Mouse (Mus musculus) 3134 (cell line): Measurements from ENCODE around the gene Wdr35.
"Not testable (repeated sequence)": the region's sequence is repeated elsewhere in the genome, so short reads cannot be mapped to it uniquely, and the experiment has no call there.

Experiments
- DNase-seq: peaks from one replicate; pipeline ENCODE4 v3.0.0-alpha.2; 2011; ENCODE audit warnings: low spot score; ENCODE audit not compliant: insufficient read length; ENCODE audit errors: extremely low read depth

Gene Wdr35

DNA sequence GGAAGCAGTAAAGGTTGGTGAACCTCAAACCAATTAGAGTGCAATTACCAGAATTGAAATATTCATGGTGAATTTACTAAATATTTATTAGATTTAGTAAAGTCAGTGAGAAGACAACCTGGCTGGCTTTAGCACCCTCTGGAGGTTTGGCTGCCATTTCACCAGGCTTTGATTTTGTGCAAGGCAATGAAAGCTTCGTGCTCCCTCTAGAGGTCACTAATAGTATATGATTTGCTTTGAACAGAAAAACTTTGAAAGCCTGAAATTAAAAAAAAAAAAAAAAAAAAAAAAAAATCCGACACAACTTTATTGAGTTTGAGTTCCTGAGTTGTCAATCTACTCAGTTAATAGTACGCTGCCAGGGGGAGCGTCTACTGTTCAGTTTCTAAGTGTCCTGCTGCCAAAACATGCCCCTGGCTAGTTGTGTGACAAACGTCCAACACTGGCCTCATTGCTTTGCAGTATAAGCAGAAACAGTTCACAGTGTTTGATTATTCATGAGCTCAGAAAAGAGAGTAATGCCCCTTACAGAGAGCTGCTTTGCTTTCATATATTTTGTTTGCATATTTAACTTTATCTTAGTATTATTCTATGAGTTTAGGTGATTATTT lies 28.5 kb downstream of the Wdr35 start:
- peak; percentile 20 for DNase-seq

DNA sequence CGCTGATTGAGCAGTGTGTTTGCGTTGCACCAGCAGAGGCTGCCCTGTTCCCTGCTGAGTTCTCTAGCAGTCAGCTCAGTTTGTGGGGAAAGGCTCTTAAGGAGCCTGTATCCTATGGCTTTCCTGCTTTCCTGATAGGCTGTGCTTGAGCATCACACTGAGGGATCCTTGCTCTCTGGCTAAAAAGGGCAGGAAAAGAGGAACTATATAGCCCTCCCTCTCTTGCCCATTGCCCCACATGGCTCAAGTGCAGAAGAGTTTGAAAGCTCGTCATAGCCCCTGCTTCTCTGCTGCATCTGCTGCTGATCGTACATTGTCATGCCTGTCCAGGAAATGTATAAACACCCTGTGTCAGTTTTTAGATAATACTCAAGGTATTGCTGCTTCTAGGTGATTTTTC lies 33.5 kb downstream of the Wdr35 start:
- DNase-seq = no peak

DNA sequence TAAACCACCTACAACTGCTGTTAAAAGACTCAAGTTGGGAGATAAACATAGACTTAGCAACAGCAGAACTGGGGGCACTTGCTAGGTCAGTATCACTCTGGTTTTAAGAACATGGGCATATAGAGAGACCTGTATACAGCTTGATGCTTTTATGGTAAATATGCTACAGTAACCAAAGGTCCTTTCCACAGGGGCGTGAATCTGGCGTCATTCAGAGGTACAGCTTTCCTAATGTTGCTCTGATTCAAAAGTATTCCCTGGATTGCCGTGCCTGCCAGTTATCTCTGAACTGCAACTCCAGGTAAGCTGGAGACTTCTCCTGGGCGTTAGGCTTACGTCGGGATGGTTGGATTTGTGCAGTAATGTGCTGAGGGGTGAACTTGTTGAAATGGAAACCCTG lies 34.1 kb downstream of the Wdr35 start:
- DNase-seq = no peak

DNA sequence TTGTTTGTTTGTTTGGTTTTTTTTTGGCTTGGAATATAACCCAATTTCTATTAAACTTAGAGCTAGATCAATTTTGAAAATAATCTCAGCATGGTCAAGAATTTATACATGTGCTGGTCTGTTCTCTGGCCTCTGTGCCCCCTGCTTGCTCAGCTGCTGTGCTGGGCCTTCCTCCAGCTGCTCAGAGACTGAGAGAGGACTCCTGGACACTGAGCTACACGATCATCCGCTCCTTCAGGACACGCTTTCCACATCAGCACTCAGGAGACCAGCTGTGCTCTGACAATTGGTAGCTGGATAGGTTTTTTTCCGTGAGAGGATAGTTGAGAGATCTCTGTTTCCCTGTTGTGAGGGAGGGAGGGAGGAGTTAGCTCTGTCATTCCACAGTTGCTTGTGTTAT lies 36.6 kb downstream of the Wdr35 start:
- no peak for DNase-seq

DNA sequence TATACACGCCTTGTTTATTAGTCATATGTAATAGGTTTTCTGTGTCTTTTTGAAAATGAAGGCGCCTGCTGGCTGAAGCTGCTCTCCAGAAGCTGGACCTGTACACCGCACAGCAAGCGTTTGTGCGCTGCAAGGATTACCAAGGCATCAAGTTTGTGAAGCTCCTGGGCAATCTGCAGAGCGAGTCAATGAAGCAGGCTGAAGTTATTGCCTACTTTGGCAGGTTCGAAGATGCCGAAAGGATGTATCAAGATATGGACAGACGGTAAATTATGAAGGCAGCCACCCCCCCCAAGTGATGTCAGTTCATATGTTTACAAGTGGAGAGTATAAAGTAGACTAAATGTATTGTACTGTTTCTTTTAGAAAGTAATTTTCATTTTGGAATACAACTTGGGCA lies 42.7 kb downstream of the Wdr35 start:
- DNase-seq = no peak

DNA sequence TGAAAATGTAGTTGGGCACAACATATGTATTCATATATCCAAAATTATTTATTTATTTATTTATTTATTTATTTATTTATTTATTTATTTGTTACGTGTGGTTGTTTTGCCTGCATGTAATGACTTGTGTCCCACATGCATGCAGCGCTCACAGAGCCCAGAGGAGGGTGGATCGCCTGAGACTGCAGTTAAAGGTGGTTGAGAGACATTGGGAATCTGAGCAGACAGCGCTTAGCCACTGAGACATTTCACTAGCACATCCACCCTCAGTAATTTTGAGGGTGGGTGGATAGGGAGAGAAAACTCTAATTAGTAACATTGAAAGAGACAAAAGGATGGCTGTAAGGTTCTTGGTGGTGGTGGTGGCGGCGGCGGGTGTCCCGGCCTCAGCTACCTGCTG lies 46.7 kb downstream of the Wdr35 start:
- no peak for DNase-seq

DNA sequence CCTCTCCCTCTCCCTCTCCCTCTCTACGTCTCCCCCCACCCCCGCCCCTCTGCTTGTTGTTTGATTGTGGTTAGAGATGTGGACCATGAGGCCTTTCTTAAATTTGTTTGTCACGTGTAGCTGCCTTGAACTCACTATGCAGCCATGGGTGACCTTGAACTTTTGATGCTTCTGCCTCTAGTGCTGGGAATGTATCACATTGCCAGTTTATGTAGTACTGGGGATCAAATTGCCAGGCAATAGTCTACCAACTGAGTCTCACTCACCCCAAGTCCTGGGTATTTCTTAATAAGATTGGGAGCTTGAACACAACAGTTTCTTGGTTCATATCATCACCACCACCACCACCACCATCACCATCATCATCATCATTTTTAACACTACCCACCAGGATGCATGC lies 47.3 kb downstream of the Wdr35 start:
- no peak for DNase-seq

DNA sequence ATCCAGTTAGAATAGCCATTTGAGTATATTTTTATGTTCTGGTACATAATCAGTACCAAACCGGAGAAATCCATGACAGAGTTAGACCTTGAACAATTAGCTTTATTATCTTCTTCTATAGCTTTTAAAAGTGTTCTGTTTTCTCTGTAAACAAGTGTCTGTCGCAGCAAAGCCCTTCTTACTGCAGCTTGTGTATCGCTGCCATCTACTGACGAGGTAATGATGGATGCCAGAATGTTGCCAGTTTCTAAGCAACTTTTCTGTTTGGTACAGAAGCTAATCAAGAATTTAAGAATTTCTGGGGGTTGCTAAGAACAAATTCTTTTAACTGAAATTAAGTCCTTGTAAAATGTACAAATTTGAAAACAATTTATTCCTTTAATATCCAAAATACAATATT lies 49.3 kb downstream of the Wdr35 start:
- DNase-seq = no peak

DNA sequence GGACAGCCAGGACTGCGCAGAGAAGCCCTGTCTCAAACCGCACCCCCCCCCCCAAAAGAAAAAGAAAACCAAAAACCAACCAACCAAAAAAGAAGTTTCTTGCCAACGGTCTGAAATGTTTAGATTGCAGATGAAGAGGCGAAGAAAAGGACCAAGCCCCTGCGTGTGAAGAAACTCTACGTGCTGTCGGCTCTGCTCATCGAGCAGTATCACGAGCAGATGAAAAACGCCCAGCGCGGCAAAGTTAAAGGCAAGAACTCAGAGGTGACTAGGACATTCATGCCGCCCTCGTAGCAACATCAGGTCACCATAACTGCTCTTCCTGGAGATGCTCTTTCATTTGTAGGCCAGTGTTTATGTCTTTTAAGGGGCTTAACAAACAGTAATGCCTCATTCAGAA lies 50.4 kb downstream of the Wdr35 start:
- DNase-seq = no peak

DNA sequence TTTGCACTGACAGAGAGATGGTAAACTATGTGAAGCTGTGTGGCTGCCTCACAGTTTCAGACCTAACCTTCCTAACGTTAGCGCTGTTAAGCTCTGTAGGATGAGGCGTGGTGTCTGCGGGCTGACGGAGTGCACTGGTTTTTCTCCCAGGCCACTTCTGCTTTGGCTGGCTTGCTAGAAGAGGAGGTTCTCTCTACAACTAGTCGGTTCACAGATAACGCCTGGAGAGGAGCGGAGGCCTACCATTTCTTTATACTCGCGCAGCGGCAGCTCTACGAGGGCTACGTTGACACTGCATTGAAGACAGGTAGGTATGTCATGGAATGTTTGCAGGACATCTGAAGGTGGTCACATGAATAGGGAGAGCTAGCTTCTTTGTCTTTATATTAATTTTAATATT lies 51.0 kb downstream of the Wdr35 start:
- no peak for DNase-seq

DNA sequence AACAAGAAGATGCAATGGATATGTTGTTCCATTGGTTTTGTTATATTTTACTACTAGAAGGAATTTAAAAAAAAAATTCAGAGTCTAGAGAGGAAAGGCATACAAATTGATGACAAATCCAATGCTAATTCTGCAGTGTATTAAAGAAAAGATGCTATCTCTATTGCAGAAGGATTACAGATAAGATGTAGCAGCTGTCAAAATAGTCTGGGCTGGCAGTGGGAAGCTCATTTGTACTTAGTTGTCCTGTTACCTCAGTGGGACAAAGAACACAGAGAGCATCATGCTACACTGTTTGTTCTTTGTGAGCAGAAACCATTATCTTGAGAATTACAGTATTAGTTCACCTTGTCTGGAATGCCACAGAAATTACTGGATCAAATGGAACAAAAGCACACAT lies 53.2 kb downstream of the Wdr35 start:
- DNase-seq = no peak

DNA sequence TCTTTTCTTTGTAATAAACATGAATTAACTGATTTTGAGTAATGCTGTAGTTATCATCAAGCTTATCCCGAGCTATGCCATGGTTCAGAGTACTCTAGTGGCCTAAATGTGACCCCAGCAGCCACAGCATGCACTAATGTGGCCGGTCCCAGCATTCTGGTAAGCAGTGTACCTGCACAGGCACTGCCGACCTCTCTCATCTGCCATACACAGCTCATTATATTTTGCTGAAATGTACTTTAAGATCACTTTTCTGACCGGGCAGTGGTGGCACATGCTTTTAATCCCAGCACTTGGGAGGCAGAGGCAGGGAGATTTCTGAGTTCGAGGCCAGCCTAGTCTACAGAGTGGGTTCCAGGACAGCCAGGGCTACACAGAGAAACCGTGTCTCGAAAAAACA lies 55.1 kb downstream of the Wdr35 start:
- not testable (repeated sequence) for DNase-seq

DNA sequence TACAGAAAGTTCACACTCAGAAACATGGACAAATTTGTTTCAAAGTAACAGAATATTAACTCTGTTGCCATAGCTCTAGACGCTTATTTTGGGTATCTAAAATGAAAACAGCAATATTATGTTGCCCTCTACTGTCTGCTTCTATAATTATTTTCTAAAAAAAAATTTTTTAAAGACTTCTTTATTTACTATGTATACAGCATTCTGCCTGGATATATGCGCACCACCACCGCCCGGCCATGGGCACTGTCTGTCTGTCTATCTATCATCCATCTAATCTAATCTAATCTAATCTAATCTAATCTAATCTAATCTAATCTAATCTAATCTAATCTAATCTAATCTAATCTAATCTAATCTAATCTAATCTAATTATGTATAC lies 55.8 kb downstream of the Wdr35 start:
- DNase-seq = no peak

DNA sequence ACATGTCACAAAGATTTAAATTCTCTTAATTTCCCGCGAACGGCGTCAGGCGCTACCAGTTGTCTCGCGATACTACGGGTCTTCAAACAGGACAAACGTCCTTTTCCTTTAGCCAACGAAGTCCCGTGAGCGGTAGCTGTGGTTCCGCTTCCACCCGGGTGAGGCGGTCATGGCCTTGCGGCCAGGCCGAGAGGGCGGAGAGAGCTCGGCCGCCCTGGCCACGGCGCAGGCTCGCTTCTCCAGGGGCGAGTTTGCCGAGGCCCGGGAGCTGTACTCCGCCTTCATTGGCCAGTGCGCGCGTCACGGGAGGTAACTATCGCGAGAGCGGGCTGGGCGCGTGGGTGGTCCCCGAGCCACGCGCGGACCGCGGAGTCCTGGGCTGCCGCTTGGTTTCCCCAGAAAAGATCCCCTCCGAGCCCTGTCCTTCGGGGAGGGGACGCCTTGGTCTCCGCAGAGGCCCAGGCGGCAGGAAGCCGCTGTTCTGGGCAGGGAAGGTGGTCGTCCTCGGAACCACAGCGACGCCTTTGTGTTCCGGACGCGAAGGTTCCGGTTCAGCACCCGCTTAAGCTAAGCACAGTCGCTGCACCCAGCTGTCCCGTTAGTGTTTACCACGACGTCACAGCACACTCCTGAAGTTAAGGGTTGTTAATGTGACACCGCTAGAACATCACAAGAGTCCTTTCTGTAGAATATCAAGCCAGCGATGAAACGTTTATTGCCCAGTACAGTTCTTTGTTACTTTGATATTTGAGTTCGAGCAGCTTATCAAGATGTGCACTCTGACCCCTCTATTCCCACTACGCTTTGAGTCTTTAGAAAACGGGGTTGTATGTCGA lies 56.4 kb downstream of the Wdr35 start, which contains the start of gene Ttc32:
TSS of gene Ttc32 (plus strand) at position 110 of the 836 bp plus-strand sequence.
- DNase-seq = peak; percentile 98

DNA sequence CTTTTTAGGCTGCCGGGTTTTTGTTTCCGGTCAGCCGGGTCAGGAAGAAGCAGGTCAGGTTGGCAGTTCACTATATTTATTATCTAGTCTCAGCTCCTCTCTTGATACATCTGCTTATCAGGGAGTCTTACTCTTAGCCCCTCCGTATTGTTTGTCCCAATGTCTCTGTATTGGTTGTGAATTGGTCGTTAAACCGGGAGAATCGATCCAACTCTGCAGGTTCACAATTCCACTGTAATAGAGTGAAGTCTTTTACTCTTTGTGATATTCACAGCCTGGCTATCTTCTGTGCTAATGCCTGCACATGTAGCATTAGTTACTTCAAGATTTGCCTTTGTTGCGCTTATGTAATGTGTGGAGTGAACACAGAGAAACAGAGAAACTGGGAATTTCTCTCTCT lies 57.5 kb downstream of the Wdr35 start:
- no peak for DNase-seq

DNA sequence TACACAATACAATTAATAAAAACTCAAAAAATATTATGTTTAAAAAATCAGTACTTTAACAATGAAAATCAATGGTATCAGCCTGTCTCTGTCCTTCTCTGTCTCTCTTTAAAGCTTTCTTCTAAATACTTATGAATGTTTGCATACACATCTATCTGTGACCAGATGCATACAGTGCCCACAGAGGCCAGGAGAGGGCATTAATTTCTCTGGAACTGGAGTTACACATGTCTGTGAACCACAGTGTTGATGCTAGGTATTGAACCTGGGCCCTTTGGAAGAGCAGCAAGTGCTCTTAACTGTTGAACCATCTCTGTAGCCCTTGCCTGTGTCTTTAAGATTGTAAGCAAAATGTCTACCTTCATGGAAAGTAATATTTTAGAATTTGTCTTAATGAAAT lies 59.4 kb downstream of the Wdr35 start:
- peak; percentile 23 for DNase-seq

DNA sequence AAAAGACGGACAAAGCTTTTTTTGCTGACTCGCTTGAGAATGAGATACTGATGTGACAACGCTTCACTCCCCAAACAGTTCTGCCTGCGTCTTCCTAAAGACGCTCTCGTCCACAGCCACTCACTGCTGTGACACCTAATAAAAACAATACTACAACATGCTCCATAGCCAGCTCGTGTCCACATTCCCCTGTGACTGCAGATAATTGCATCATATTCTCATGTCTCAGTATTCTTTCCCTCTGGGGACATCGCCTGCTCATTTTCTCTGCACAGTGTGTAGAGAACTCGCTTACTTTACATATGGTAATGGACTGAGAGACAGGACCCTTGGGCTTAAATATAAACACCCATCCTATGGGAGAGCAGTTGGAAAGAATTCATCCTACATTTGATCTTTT lies 62.7 kb downstream of the Wdr35 start:
- no peak for DNase-seq

DNA sequence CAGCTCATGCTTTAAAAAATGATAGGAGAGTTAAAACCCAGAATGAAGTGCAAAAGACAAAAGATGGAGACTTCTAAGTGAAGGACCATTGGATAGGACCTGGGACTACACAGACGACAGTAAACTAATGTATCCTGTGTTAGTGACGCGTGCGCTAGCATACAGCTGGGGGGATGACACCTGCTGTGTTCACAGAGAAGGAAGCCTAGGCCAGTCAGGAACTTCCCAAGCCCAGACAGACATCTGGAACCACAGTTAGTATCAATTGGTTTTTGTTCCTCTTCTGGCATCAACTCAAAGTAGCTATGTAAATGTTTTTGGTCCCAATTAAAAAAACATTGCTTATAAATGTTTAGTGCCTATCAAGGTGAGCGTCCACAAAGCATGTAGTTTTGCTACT lies 66.5 kb downstream of the Wdr35 start:
- DNase-seq = no peak

DNA sequence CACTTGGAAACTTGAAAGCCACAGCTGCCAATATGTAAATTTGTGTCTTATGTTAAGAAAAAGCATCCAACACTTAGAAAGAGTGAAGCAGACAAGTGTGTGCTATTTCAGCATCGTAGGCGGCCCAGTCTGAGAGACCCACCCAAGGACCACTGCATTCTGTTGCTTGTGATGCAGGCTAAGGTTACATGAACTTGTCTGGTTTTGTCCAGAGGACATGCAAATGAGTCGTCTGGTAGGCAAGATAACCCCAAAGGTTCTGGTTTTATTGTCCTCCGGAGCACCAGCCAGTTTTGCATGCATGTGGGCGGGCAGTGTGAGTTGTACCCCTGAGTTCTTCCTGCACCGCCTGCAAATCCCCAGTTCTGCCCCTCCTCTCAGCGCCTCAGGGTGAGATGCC lies 67.0 kb downstream of the Wdr35 start:
- no peak for DNase-seq

DNA sequence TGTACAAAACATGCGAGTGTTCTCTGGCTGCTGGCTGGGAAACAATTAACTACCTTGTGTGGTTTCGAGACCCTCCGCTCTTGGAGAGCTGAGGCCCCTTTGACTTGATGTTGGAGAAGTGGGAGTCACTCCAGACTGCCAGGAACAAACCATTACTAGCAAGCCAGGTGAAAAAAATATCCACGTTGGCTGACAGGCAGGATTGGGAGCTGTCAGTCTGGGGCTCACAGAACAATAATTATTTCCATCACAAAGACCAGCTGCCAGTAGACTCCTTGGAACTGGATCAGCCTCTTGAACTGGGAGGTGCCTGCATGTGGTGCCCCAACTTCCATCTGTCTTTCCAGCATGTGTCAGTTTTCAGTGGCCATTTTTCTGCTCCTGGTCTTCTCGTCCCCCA lies 68.6 kb downstream of the Wdr35 start:
- DNase-seq = no peak

DNA sequence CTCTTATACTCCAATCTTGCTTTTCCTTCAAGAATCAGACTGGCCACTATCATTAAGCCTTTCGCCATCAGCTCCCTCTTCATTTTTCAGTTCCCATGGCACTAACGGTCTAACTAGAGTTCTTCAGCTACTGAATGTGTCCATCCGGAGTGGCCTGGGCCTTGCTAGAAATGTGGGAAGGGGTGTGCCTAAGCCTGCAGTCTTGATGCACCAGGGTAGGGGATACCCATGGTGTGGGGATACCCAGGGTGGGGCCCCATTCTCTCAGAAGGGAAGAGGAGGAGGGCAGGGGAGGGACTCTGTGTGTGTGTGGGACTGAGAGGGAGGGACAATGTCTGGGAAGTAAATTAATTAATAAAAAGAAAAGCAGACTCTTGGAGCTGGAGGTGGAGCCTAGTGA lies 69.1 kb downstream of the Wdr35 start:
- no peak for DNase-seq

DNA sequence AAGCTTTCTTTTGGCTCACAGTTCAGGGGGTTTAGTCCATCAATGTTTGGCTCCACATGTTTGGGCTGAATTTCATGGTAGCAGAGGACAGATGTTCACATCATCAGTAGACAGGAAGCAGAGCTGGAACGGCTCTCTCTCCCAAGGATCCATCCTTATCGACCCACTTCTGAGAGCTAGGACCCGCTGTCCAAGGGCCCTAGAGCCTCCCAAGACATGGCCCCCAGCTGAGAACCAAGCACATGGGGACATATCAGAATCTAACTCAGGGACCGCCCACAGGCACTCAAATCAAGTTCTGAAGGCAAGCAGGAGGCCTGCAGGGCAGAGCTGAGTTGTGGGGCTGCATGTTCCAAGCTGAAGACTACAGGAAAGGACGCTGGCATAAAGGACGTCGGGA lies 71.0 kb downstream of the Wdr35 start:
- no peak for DNase-seq

DNA sequence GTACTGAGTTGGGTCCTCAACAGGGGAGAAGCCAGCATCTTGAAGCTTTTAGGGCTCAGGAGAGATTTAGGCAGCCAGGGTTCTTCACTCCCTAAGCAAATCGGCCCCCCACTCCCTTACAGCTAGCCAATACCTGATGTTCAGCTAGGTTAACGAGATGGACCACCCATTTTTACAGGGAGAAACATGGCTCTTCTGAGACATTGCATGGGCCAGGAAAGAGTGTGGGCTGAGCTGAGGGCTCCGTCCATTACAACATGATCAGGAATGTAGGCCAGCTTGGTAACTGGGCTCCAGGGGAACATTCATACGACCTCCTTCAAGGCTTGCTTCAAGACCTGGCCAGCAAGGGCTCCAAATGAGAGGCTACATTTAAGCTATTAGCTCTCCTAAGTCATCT lies 73.0 kb downstream of the Wdr35 start:
- no peak for DNase-seq
